Mouse (Mus musculus): ENCODE data around the gene Palm. TPM values are rescaled to one million over a fixed set of nuclear protein-coding genes. Genes with fewer than 3 reads are reported as not detected.

The Palm gene
- polyA plus RNA-seq, 1 experiment from 2014 or later: 140 TPM

GRCm38 (mm10) chr10:79778006-79778405 lies 15.4 kb upstream of the Palm start:
- Histone ChIP-seq H3K9me3 (ENCODE audit: control insufficient read depth, low read length) (peaks cover 6% of the 10 kb centered on the region; the same call in 1 of the 2 replicates), H3K9ac (ENCODE audit: low read length) (no peak overlapping the region), H3K27me3 (ENCODE audit: control insufficient read depth, insufficient read depth, low read length) (peaks cover 37% of the 10 kb centered on the region), H3K4me1 (replicated peaks; ENCODE audit: control insufficient read depth, insufficient read depth, low read length) (peaks cover 15% of the 10 kb centered on the region), H3K4me3 (ENCODE audit: low read depth, low read length) (no peak overlapping the region), H3K4me2 (ENCODE audit: low read depth, low read length, severe bottlenecking) (no peak overlapping the region), H3K27ac (ENCODE audit: low read depth, low read length) (no peak overlapping the region), H3K36me3 (ENCODE audit: control insufficient read depth, insufficient read depth, low read length) (no peaks in the 10 kb centered on the region)
- peak; percentile 68 for DNase-seq (ENCODE audit: low spot score)
- ATAC-seq (replicated peaks; ENCODE audit: low FRiP score): no peak
- 19% methylated on average over 15 of the region's 15 CpGs for WGBS

GRCm38 (mm10) chr10:79779193-79779592 lies 14.2 kb upstream of the Palm start:
- Histone ChIP-seq H3K4me1 (replicated peaks; ENCODE audit: control insufficient read depth, insufficient read depth, low read length) (peaks cover 15% of the 10 kb centered on the region), H3K9me3 (ENCODE audit: control insufficient read depth, low read length) (peaks cover 6% of the 10 kb centered on the region; the same call in 1 of the 2 replicates), H3K9ac (ENCODE audit: low read length) (no peak overlapping the region), H3K36me3 (ENCODE audit: control insufficient read depth, insufficient read depth, low read length) (no peaks in the 10 kb centered on the region), H3K4me3 (ENCODE audit: low read depth, low read length) (no peak overlapping the region), H3K27me3 (ENCODE audit: control insufficient read depth, insufficient read depth, low read length) (peaks cover 39% of the 10 kb centered on the region), H3K27ac (ENCODE audit: low read depth, low read length) (no peak overlapping the region), H3K4me2 (ENCODE audit: low read depth, low read length, severe bottlenecking) (no peak overlapping the region)
- no peak for ATAC-seq (replicated peaks; ENCODE audit: low FRiP score)
- WGBS: 11% methylated on average over 2 of the region's 2 CpGs
- peak; percentile 50 for DNase-seq (ENCODE audit: low spot score)

- no peak overlapping the region for H3K27ac ChIP-seq (ENCODE audit: low read depth, low read length)
- H3K4me2 ChIP-seq (ENCODE audit: low read depth, low read length, severe bottlenecking): peak overlapping the region; percentile 62
- peak overlapping the region; percentile 28 for H3K4me3 ChIP-seq (ENCODE audit: low read depth, low read length)
- no peaks in the 10 kb centered on the region for H3K36me3 ChIP-seq (ENCODE audit: control insufficient read depth, insufficient read depth, low read length)
- H3K4me1 ChIP-seq (replicated peaks; ENCODE audit: control insufficient read depth, insufficient read depth, low read length): peaks cover 15% of the 10 kb centered on the region
- no peak overlapping the region for H3K9ac ChIP-seq (ENCODE audit: low read length)
- peaks cover 4% of the 10 kb centered on the region; the same call in 1 of the 2 replicates for H3K9me3 ChIP-seq (ENCODE audit: control insufficient read depth, low read length)
- DNase-seq (ENCODE audit: low spot score) (peak; percentile 99), ATAC-seq (replicated peaks; ENCODE audit: low FRiP score) (peak; percentile 90)
- 1% methylated on average over 55 of the region's 55 CpGs for WGBS
- peaks cover 40% of the 10 kb centered on the region for H3K27me3 ChIP-seq (ENCODE audit: control insufficient read depth, insufficient read depth, low read length)
Measured at GRCm38 (mm10) chr10:79779784-79780663, 13.3 kb upstream of the Palm start.

GRCm38 (mm10) chr10:79780664-79781015 lies 12.7 kb upstream of the Palm start:
- Histone ChIP-seq H3K9ac (ENCODE audit: low read length) (no peak overlapping the region), H3K4me2 (ENCODE audit: low read depth, low read length, severe bottlenecking) (peak overlapping the region; percentile 62), H3K4me1 (replicated peaks; ENCODE audit: control insufficient read depth, insufficient read depth, low read length) (peaks cover 15% of the 10 kb centered on the region), H3K9me3 (ENCODE audit: control insufficient read depth, low read length) (no peaks in the 10 kb centered on the region), H3K27ac (ENCODE audit: low read depth, low read length) (no peak overlapping the region), H3K4me3 (ENCODE audit: low read depth, low read length) (peak overlapping the region; percentile 28), H3K36me3 (ENCODE audit: control insufficient read depth, insufficient read depth, low read length) (no peaks in the 10 kb centered on the region), H3K27me3 (ENCODE audit: control insufficient read depth, insufficient read depth, low read length) (peaks cover 40% of the 10 kb centered on the region)
- ATAC-seq (replicated peaks; ENCODE audit: low FRiP score) (peak; percentile 9; the same call in 1 of the 2 replicates), DNase-seq (ENCODE audit: low spot score) (peak; percentile 81)
- 3% methylated on average over 13 of the region's 13 CpGs for WGBS

GRCm38 (mm10) chr10:79781139-79781538 lies 12.2 kb upstream of the Palm start:
- peak overlapping the region; percentile 62 for H3K4me2 ChIP-seq (ENCODE audit: low read depth, low read length, severe bottlenecking)
- no peak overlapping the region for H3K27ac ChIP-seq (ENCODE audit: low read depth, low read length)
- no peak for DNase-seq (ENCODE audit: low spot score)
- peaks cover 15% of the 10 kb centered on the region for H3K4me1 ChIP-seq (replicated peaks; ENCODE audit: control insufficient read depth, insufficient read depth, low read length)
- H3K36me3 ChIP-seq (ENCODE audit: control insufficient read depth, insufficient read depth, low read length): no peaks in the 10 kb centered on the region
- WGBS: 30% methylated on average over 21 of the region's 21 CpGs
- ATAC-seq (replicated peaks; ENCODE audit: low FRiP score): no peak
- H3K4me3 ChIP-seq (ENCODE audit: low read depth, low read length): no peak overlapping the region
- H3K9me3 ChIP-seq (ENCODE audit: control insufficient read depth, low read length): no peaks in the 10 kb centered on the region
- H3K27me3 ChIP-seq (ENCODE audit: control insufficient read depth, insufficient read depth, low read length): peaks cover 40% of the 10 kb centered on the region
- H3K9ac ChIP-seq (ENCODE audit: low read length): no peak overlapping the region

GRCm38 (mm10) chr10:79781956-79782355 lies 11.4 kb upstream of the Palm start:
- no peak overlapping the region for H3K27ac ChIP-seq (ENCODE audit: low read depth, low read length)
- peaks cover 37% of the 10 kb centered on the region for H3K27me3 ChIP-seq (ENCODE audit: control insufficient read depth, insufficient read depth, low read length)
- no peak overlapping the region for H3K4me2 ChIP-seq (ENCODE audit: low read depth, low read length, severe bottlenecking)
- H3K36me3 ChIP-seq (ENCODE audit: control insufficient read depth, insufficient read depth, low read length): no peaks in the 10 kb centered on the region
- no peaks in the 10 kb centered on the region for H3K9me3 ChIP-seq (ENCODE audit: control insufficient read depth, low read length)
- 55% methylated on average over 5 of the region's 5 CpGs for WGBS
- H3K4me1 ChIP-seq (replicated peaks; ENCODE audit: control insufficient read depth, insufficient read depth, low read length): peaks cover 14% of the 10 kb centered on the region
- no peak overlapping the region for H3K9ac ChIP-seq (ENCODE audit: low read length)
- no peak overlapping the region for H3K4me3 ChIP-seq (ENCODE audit: low read depth, low read length)
- DNase-seq (ENCODE audit: low spot score) (no peak), ATAC-seq (replicated peaks; ENCODE audit: low FRiP score) (no peak)

GRCm38 (mm10) chr10:79783050-79783449 lies 10.3 kb upstream of the Palm start:
- Histone ChIP-seq H3K27ac (ENCODE audit: low read depth, low read length) (no peak overlapping the region), H3K27me3 (ENCODE audit: control insufficient read depth, insufficient read depth, low read length) (peaks cover 26% of the 10 kb centered on the region), H3K9ac (ENCODE audit: low read length) (no peak overlapping the region), H3K4me3 (ENCODE audit: low read depth, low read length) (no peak overlapping the region), H3K4me2 (ENCODE audit: low read depth, low read length, severe bottlenecking) (no peak overlapping the region), H3K4me1 (replicated peaks; ENCODE audit: control insufficient read depth, insufficient read depth, low read length) (peaks cover 9% of the 10 kb centered on the region), H3K36me3 (ENCODE audit: control insufficient read depth, insufficient read depth, low read length) (no peaks in the 10 kb centered on the region), H3K9me3 (ENCODE audit: control insufficient read depth, low read length) (no peaks in the 10 kb centered on the region)
- 64% methylated on average over 7 of the region's 7 CpGs for WGBS
- DNase-seq (ENCODE audit: low spot score) (no peak), ATAC-seq (replicated peaks; ENCODE audit: low FRiP score) (no peak)

- no peak overlapping the region for H3K4me2 ChIP-seq (ENCODE audit: low read depth, low read length, severe bottlenecking)
- H3K27ac ChIP-seq (ENCODE audit: low read depth, low read length): no peak overlapping the region
- H3K4me1 ChIP-seq (replicated peaks; ENCODE audit: control insufficient read depth, insufficient read depth, low read length): peaks cover 7% of the 10 kb centered on the region
- H3K27me3 ChIP-seq (ENCODE audit: control insufficient read depth, insufficient read depth, low read length): peaks cover 15% of the 10 kb centered on the region
- DNase-seq (ENCODE audit: low spot score) (peak; percentile 77), ATAC-seq (replicated peaks; ENCODE audit: low FRiP score) (no peak)
- no peak overlapping the region for H3K9ac ChIP-seq (ENCODE audit: low read length)
- no peak overlapping the region for H3K4me3 ChIP-seq (ENCODE audit: low read depth, low read length)
- WGBS: 41% methylated on average over 27 of the region's 27 CpGs
- no peaks in the 10 kb centered on the region for H3K36me3 ChIP-seq (ENCODE audit: control insufficient read depth, insufficient read depth, low read length)
- H3K9me3 ChIP-seq (ENCODE audit: control insufficient read depth, low read length): no peaks in the 10 kb centered on the region
Measured at GRCm38 (mm10) chr10:79783920-79784800, 9.2 kb upstream of the Palm start.
